Mouse (Mus musculus): ENCODE measurements around the gene Vmn2r55. TPM values are rescaled to one million over a fixed set of nuclear protein-coding genes. Genes with fewer than 3 reads are reported as not detected.
"Not testable (repeated sequence)": the region's sequence is repeated elsewhere in the genome, so short reads cannot be mapped to it uniquely, and the experiment has no call there.

The Vmn2r55 gene
- polyA plus RNA-seq (2015; fragmentation: Nextera tagmentation; extraction: Ambion mirVana), result not detected in 2 replicates

GRCm38 (mm10) chr7:12684903-12685302 is at the start of gene Vmn2r55:
Gene Vmn2r55, minus strand, starts transcription at chr7:12685003.
- H3K4me3 ChIP-seq (replicated peaks; ENCODE audit: low read length); H3K36me3 ChIP-seq (ENCODE audit: control insufficient read depth, insufficient read depth, low read length); H3K27ac ChIP-seq (ENCODE audit: low read length); ATAC-seq (ENCODE audit: insufficient read depth, low FRiP score); H3K4me2 ChIP-seq (ENCODE audit: low read depth, low read length); H3K27me3 ChIP-seq (ENCODE audit: control insufficient read depth, insufficient read depth, low read length); H3K9ac ChIP-seq (ENCODE audit: low read length); H3K9me3 ChIP-seq (replicated peaks; ENCODE audit: control insufficient read depth, low read length); H3K4me1 ChIP-seq (ENCODE audit: control insufficient read depth, insufficient read depth, low read length): not testable (repeated sequence)
- WGBS, result 81% methylated on average over 3 of the region's 3 CpGs

GRCm38 (mm10) chr7:12640219-12640618 is 44.6 kb downstream of the Vmn2r55 start, which contains the start of gene Vmn2r54:
Gene Vmn2r54, minus strand, starts transcription at chr7:12640319.
- WGBS, result 78% methylated on average over 3 of the region's 4 CpGs
- not testable (repeated sequence) for H3K4me3 ChIP-seq (replicated peaks; ENCODE audit: low read length); ATAC-seq (ENCODE audit: insufficient read depth, low FRiP score); H3K27me3 ChIP-seq (ENCODE audit: control insufficient read depth, insufficient read depth, low read length); H3K36me3 ChIP-seq (ENCODE audit: control insufficient read depth, insufficient read depth, low read length); H3K27ac ChIP-seq (ENCODE audit: low read length); H3K4me2 ChIP-seq (ENCODE audit: low read depth, low read length); H3K4me1 ChIP-seq (ENCODE audit: control insufficient read depth, insufficient read depth, low read length); H3K9me3 ChIP-seq (replicated peaks; ENCODE audit: control insufficient read depth, low read length); H3K9ac ChIP-seq (ENCODE audit: low read length)

DNA sequence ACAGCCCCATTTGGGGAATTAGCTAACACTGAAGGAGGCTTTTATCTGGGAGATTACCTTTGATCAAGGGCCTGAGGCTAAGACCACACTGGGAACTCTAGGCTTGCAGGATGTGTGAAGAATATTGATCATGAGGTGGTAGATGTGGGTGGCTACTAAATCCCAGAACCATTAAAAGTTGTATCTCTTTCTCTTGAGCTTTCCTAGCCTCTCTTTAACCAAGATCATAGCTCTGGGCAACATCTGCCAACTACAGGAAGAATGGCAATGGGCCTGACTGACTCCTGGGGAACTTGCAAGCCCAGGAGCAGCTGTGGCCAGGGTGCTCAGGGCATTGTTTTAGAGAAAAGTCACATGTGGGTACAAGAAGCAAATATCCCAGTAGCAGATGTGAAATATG is 76.1 kb downstream of the Vmn2r55 start, which contains the start of gene Vmn2r53:
Gene Vmn2r53, minus strand, starts transcription at position 101 of the 400 bp plus-strand sequence.
- H3K36me3 ChIP-seq (ENCODE audit: control insufficient read depth, insufficient read depth, low read length), result no peaks in the 10 kb centered on the region
- H3K4me2 ChIP-seq (ENCODE audit: low read depth, low read length), result no peak within 1 kb of the TSS
- H3K4me1 ChIP-seq (ENCODE audit: control insufficient read depth, insufficient read depth, low read length), result no peaks in the 10 kb centered on the region
- H3K4me3 ChIP-seq (replicated peaks; ENCODE audit: low read length), result no peak within 1 kb of the TSS
- ATAC-seq (ENCODE audit: insufficient read depth, low FRiP score), result no peak
- H3K27me3 ChIP-seq (ENCODE audit: control insufficient read depth, insufficient read depth, low read length), result no peaks in the 10 kb centered on the region
- no peak within 1 kb of the TSS for H3K9ac ChIP-seq (ENCODE audit: low read length)
- H3K27ac ChIP-seq (ENCODE audit: low read length), result no peak within 1 kb of the TSS
- 0 out of 2 replicates have a peak, but pooled peaks cover 4% of the 10 kb centered on the region for H3K9me3 ChIP-seq (replicated peaks; ENCODE audit: control insufficient read depth, low read length)

Other genes with a start within 250 kb of the Vmn2r55 start
- 16.6 and 16.8 TPM in 2 replicates for gene Zfp606, start 206.7 kb downstream of the Vmn2r55 start, polyA plus RNA-seq (2015; fragmentation: Nextera tagmentation; extraction: Ambion mirVana)
- not detected in 2 replicates for gene 2900092C05Rik, start 172.5 kb downstream of the Vmn2r55 start, polyA plus RNA-seq (2015; fragmentation: Nextera tagmentation; extraction: Ambion mirVana)
- 0.01 TPM in 1 of 2 replicates, not detected in the other for gene Vmn2r53, start 76.2 kb downstream of the Vmn2r55 start, polyA plus RNA-seq (2015; fragmentation: Nextera tagmentation; extraction: Ambion mirVana)
- not detected in 2 replicates for gene Vmn2r54, start 44.7 kb downstream of the Vmn2r55 start, polyA plus RNA-seq (2015; fragmentation: Nextera tagmentation; extraction: Ambion mirVana)
- not detected in 2 replicates for gene Vmn2r56, start 50.0 kb upstream of the Vmn2r55 start, polyA plus RNA-seq (2015; fragmentation: Nextera tagmentation; extraction: Ambion mirVana)
- gene Zscan18, start 118.6 kb upstream of the Vmn2r55 start, polyA plus RNA-seq (2015; fragmentation: Nextera tagmentation; extraction: Ambion mirVana), result 5.7 and 7.6 TPM in 2 replicates
- 13.8 and 14.5 TPM in 2 replicates for gene Zfp329, start 133.9 kb upstream of the Vmn2r55 start, polyA plus RNA-seq (2015; fragmentation: Nextera tagmentation; extraction: Ambion mirVana)
- gene Zfp110, start 149.8 kb upstream of the Vmn2r55 start, polyA plus RNA-seq (2015; fragmentation: Nextera tagmentation; extraction: Ambion mirVana), result 36.0 and 38.7 TPM in 2 replicates
- 3.3 and 3.7 TPM in 2 replicates for gene Zfp128, start 196.2 kb upstream of the Vmn2r55 start, polyA plus RNA-seq (2015; fragmentation: Nextera tagmentation; extraction: Ambion mirVana)
- 14.1 and 14.8 TPM in 2 replicates for gene Zscan22, start 212.8 kb upstream of the Vmn2r55 start, polyA plus RNA-seq (2015; fragmentation: Nextera tagmentation; extraction: Ambion mirVana)
- gene Rps5, start 237.3 kb upstream of the Vmn2r55 start, polyA plus RNA-seq (2015; fragmentation: Nextera tagmentation; extraction: Ambion mirVana), result 869 and 872 TPM in 2 replicates
- 2.3 and 3.2 TPM in 2 replicates for gene Rnf225, start 242.4 kb upstream of the Vmn2r55 start, polyA plus RNA-seq (2015; fragmentation: Nextera tagmentation; extraction: Ambion mirVana)